Mouse (Mus musculus): ENCODE results near the gene Cntln.

- TF ChIP-seq CTCF (conservative IDR thresholded peaks at IDR 0.05; ENCODE audit: insufficient read depth, insufficient read length, low read depth, low read length) (no peak), POLR2A (IDR thresholded peaks at IDR 0.05; ENCODE audit: low read depth, low read length) (no peak)
Observed at GRCm38 (mm10) chr4:84884539-84885270, 596 bp downstream of the Cntln start.
